Mouse (Mus musculus) neural tube, embryonic 14.5 days (tissue): ENCODE measurements around the gene Slc8a1. TPM values are rescaled to one million over a fixed set of nuclear protein-coding genes. Genes with fewer than 3 reads are reported as not detected.

ENCODE experiments used
- ATAC-seq: fragments of 200-750 bp; cut with Nextera tagmentation; 2 replicates; pipeline ENCODE4 v1.8.0; 2017; ENCODE audit warnings: low read depth, mild to moderate bottlenecking, moderate TSS enrichment, moderate library complexity
- H3K27ac ChIP-seq: fragments of 300-500 bp; sonication (generic); 2 replicates; pipeline ENCODE4 v1.5.1; 2014; ENCODE audit warnings: low read depth, mild to moderate bottlenecking, control low read depth, low read length, moderate library complexity, mixed read lengths
- H3K27me3 ChIP-seq: fragments of 300-500 bp; sonication (generic); 2 replicates; pipeline ENCODE4 v1.6.1; 2014; ENCODE audit warnings: low read length; ENCODE audit not compliant: control insufficient read depth, insufficient read depth
- H3K36me3 ChIP-seq: fragments of 300-500 bp; sonication (generic); 2 replicates; pipeline ENCODE4 v1.6.1; 2014; ENCODE audit warnings: low read length, mixed read lengths; ENCODE audit not compliant: control insufficient read depth, insufficient read depth
- H3K4me1 ChIP-seq: fragments of 300-500 bp; sonication (generic); 2 replicates; pipeline ENCODE4 v1.6.1; 2014; ENCODE audit warnings: low read length; ENCODE audit not compliant: control insufficient read depth, insufficient read depth
- H3K4me2 ChIP-seq: fragments of 300-500 bp; sonication (generic); 2 replicates; pipeline ENCODE4 v1.6.1; 2014; ENCODE audit warnings: mild to moderate bottlenecking, low read depth, low read length, control low read depth
- H3K4me3 ChIP-seq: fragments of 300-500 bp; sonication (generic); 2 replicates; pipeline ENCODE4 v1.5.1; 2014; ENCODE audit warnings: low read depth, low read length, control low read depth, mixed read lengths
- H3K9ac ChIP-seq: fragments of 300-500 bp; sonication (generic); replicated peaks from 2 replicates; pipeline ENCODE4 v1.6.1; 2014; ENCODE audit warnings: low read depth, mild to moderate bottlenecking, control low read depth, low read length, mixed read lengths
- H3K9me3 ChIP-seq: fragments of 300-500 bp; sonication (generic); 2 replicates; pipeline ENCODE4 v1.6.1; 2016; ENCODE audit warnings: low read length; ENCODE audit not compliant: control insufficient read depth
- WGBS: fragments of 180-500 bp; shearing (Covaris S2); extraction: QIAGEN DNeasy Blood & Tissue Kit; methylation state at CpG from one replicate; pipeline ENCODE4 v1.1.7; 2014; 5-methylcytosine and 5-hydroxymethylcytosine counted together
- polyA plus RNA-seq: library from polyadenylated mRNA; unstranded; fragments of >200 nt; fragmentation: Nextera tagmentation; extraction: Ambion mirVana; gene quantifications from 2 replicates; pipeline ENCODE4 v1.2.1, GENCODE M21; 2014

Gene Slc8a1
- polyA plus RNA-seq, 1 experiment from 2014 or later = 62.6 TPM

DNA sequence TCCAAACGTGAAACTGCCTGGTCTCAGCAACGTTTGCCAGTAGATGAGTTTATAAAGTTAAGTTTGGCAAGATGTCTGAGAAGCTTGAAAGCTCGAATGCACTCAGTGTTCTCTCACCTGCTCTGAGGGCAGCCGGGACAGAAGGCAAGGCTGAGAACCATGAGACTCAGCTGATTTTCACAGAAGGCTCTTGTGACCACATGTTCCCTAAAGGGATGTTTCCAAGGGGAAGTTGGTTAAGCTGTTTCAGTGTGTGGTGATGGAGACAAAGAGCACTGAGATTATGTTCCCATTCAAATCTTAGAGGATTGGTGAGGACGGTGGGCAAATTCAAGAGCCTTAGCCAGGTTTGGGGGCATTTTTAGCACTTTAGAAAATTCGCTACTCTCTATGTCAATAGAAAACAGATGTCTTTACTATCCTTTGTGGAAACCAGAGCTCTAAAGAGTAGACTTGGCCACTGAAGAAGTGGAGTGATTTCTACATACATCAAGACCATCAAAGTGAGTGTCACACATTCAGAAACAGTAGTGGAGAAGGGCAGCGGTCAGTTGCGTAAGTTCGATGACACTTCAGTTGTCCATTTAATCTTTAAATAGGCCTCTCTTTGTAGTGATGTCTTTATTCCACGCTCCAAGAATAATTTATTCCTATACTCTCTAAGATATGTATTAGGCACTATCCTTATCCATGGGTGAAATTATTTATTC, 219.7 kb downstream of the Slc8a1 start:
- Histone ChIP-seq H3K27ac (no peak overlapping the region), H3K36me3 (no peaks in the 10 kb centered on the region), H3K27me3 (no peaks in the 10 kb centered on the region), H3K4me2 (no peak overlapping the region), H3K9me3 (no peaks in the 10 kb centered on the region), H3K9ac (no peak overlapping the region), H3K4me1 (no peaks in the 10 kb centered on the region), H3K4me3 (no peak overlapping the region)
- 88% methylated on average over 10 of the region's 10 CpGs for WGBS
- ATAC-seq = no peak

DNA sequence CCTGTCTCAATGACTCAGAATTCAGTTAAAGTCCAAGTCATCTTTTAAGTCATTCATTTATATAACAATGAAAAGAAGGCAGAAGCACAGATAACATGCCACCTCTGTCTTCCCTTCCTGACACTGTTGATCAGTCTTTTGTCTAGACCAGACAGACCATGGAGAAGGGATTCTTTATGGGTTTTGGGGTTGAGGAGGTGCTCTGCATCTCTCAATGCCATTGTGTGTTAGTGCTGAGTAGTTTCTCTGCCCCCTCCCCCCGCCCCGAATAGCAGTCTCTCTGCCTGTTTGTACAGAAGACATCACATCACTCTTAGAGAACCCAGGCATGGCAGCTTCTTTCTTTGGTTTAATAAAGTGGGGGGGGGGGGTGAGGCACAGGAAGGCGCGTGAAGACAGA, 222.0 kb downstream of the Slc8a1 start:
- Histone ChIP-seq H3K4me2 (no peak overlapping the region), H3K4me1 (no peaks in the 10 kb centered on the region), H3K4me3 (no peak overlapping the region), H3K27ac (no peak overlapping the region), H3K27me3 (no peaks in the 10 kb centered on the region), H3K9me3 (no peaks in the 10 kb centered on the region), H3K9ac (no peak overlapping the region), H3K36me3 (no peaks in the 10 kb centered on the region)
- 30% methylated on average over 4 of the region's 4 CpGs for WGBS
- no peak for ATAC-seq

DNA sequence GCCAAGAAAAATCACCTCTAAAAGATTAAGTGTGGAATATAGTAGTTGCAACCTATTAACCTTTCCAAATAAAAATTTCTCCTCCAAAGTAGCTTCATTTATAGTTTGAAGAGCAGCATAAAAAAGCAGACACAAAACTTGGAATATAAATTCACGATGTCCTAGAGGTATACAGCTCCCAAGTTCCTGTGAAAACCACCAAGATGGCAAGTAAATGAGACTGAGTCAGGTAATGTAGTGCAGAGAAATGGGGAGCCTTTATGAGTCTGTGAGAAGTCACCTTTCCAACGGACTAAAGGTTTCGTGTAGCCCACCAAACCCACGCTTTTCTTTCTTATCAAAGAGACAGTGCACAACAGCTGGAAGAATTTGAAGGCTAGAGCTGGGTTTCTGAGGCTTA, 224.2 kb downstream of the Slc8a1 start:
- H3K4me3 ChIP-seq = no peak overlapping the region
- no peaks in the 10 kb centered on the region for H3K4me1 ChIP-seq
- ATAC-seq = no peak
- no peaks in the 10 kb centered on the region for H3K27me3 ChIP-seq
- 91% methylated on average over 4 of the region's 4 CpGs for WGBS
- no peak overlapping the region for H3K4me2 ChIP-seq
- no peaks in the 10 kb centered on the region for H3K9me3 ChIP-seq
- H3K36me3 ChIP-seq = no peaks in the 10 kb centered on the region
- H3K27ac ChIP-seq = no peak overlapping the region
- no peak overlapping the region for H3K9ac ChIP-seq

DNA sequence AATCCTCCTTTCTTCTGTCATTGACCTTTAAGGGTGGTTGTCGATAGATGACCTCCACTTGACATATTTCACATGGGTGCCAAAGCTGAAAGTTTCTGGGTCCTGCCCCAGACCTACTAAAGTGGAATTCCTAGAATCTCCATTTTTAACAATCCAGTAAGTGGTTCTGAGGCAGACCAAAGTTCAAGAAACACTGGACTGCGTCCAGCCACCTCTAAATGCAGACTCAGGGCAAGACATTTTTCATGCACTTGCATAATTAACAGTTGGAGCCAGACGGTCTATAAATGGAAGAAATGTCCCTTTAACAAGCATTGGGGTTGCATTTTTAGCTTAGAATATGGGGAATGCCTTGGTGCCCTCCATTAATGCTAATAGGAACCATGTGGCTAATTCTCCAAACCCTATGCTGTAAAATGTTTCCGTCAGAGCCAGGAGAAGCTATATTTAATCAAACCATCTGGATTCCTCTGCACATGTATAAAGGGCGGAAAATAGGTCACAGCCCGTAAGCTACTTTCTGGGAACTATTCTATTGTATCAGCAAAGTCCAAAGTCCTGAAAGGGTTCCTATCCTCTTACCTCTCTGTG, 224.7 kb downstream of the Slc8a1 start:
- no peak for ATAC-seq
- Histone ChIP-seq H3K9me3 (no peaks in the 10 kb centered on the region), H3K4me3 (no peak overlapping the region), H3K9ac (no peak overlapping the region), H3K27ac (no peak overlapping the region), H3K36me3 (no peaks in the 10 kb centered on the region), H3K27me3 (no peaks in the 10 kb centered on the region), H3K4me2 (no peak overlapping the region), H3K4me1 (no peaks in the 10 kb centered on the region)
- 55% methylated on average over 6 of the region's 6 CpGs for WGBS

DNA sequence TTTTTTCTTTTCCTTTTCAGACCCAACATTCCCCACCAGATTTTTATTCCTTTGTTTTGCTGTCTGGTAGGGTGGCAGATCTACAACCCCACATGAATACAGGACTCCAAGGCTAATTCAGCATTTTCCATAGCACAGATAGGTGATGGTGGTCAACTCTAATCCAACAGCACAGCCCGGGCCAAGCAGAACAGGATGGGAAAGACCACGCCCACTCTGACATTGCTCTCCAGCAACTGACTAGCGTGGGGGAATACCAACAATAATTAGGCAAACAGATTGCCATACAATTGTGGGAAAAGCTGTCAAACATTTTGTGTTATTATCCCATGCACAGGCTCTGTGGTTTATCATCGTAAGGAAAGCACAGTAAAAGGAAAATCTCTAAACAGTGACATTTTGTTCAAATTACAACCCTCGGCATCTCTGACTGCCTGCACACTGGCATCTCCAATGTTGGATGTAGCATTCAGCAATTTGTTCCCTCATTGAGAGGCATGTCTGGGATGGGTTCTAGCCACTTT, 233.0 kb downstream of the Slc8a1 start:
- WGBS = 81% methylated on average over 5 of the region's 5 CpGs
- Histone ChIP-seq H3K9me3 (no peaks in the 10 kb centered on the region), H3K27ac (no peak overlapping the region), H3K27me3 (no peaks in the 10 kb centered on the region), H3K4me2 (no peak overlapping the region), H3K36me3 (no peaks in the 10 kb centered on the region), H3K9ac (no peak overlapping the region), H3K4me3 (no peak overlapping the region), H3K4me1 (no peaks in the 10 kb centered on the region)
- ATAC-seq = no peak

DNA sequence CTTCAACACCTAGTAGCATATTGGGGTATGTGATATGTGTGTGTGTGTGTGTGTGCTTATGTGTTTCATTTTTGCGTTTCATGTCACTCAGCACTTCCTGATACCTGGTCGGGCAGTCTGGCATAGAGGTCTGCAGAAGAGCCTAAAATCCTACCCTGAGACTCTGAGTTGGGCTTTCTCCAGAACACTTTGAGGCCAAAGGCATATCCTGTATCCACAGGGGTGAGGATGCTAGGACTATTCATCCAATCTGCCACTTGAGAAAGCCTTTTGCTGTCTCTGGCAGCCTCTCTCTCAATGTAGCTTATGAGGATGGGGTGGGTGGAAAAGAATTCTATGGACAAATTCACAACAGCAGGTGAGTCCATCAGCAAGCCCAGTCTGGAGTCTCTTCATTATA, 234.1 kb downstream of the Slc8a1 start:
- H3K4me1 ChIP-seq = no peaks in the 10 kb centered on the region
- H3K4me3 ChIP-seq = no peak overlapping the region
- ATAC-seq = no peak
- H3K9ac ChIP-seq = no peak overlapping the region
- H3K27ac ChIP-seq = no peak overlapping the region
- 88% methylated on average over 2 of the region's 2 CpGs for WGBS
- H3K9me3 ChIP-seq = no peaks in the 10 kb centered on the region
- H3K36me3 ChIP-seq = no peaks in the 10 kb centered on the region
- no peak overlapping the region for H3K4me2 ChIP-seq
- no peaks in the 10 kb centered on the region for H3K27me3 ChIP-seq

DNA sequence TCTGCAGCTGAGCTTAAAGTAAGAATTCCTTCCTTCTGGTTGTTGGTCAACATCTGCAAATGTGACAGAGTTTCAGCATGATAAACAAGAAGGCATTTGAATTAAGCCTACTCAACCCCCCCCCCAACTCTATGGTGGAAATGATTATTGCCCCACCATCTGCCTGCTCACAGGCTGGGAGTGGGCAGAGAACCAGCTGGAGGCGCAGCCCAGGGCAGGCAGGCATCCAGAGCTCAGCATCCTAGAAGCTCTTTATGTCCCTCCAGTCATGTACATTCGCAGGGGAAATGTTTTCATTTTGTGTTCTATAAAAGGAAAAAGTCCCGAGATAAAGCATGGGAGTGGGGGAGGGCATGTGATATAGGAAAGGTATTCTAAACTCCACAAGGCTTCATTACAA, 235.4 kb downstream of the Slc8a1 start:
- no peak overlapping the region for H3K4me3 ChIP-seq
- no peak for ATAC-seq
- H3K4me1 ChIP-seq = no peaks in the 10 kb centered on the region
- WGBS = 55% methylated on average over 3 of the region's 3 CpGs
- H3K9me3 ChIP-seq = no peaks in the 10 kb centered on the region
- H3K36me3 ChIP-seq = no peaks in the 10 kb centered on the region
- no peak overlapping the region for H3K9ac ChIP-seq
- H3K27ac ChIP-seq = no peak overlapping the region
- H3K4me2 ChIP-seq = no peak overlapping the region
- no peaks in the 10 kb centered on the region for H3K27me3 ChIP-seq

DNA sequence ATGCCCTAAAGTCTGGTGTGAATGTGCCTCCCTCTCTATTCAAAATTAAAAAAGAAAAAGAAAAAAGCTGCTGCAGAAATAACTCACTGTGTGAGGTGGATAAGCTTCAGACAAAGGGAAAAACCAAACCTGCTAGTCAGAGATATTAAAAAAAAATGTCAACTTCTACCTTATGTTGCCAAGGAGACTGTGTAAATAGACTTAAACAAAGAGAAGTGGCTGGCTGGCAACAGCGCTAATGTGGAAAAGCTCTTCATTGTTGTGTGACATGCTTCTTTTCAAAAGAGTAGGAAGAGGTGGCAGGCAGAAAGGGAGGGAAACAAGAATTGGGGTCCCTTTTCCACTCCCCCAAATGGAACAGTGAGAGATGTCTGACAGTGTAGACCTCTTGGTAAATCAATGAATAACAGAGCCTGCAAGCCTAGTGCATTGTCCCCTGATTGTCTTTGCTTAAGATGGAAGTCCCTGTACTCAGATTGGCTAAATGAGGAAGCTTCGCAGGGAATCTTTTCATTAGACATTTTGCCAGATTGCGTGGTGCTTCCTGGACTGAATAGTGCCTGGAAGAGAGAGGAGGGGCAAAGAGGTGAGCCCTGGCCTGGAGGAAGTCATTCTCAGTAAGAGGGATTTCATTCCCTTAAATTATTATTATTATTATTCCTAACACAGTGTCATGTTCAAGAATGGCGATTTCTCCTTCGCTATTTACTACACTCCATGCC, 237.3 kb downstream of the Slc8a1 start:
- H3K27me3 ChIP-seq = no peaks in the 10 kb centered on the region
- no peak overlapping the region for H3K27ac ChIP-seq
- no peak overlapping the region for H3K4me3 ChIP-seq
- H3K9me3 ChIP-seq = no peaks in the 10 kb centered on the region
- H3K4me2 ChIP-seq = no peak overlapping the region
- no peak overlapping the region for H3K9ac ChIP-seq
- no peaks in the 10 kb centered on the region for H3K36me3 ChIP-seq
- WGBS = 63% methylated on average over 5 of the region's 5 CpGs
- no peak for ATAC-seq
- H3K4me1 ChIP-seq = no peaks in the 10 kb centered on the region

DNA sequence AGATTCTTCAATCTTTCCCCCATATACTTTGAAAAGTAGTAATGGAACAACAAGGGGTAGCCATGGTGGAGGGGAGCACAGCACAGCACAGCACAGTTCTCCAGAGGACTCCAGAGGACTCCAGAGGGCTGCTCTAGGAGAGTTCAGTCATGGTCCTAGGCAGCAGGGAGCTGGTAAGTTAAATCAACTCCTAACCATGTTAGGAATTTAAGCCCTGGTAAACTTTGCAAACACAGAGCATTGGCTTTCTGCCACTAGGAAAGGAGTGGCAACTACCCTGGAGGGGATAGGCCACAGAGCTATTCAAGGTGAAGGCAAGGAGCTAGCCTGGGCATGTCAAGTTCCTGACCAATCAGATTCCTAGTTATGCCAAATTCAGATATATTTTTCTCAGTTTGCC, 240.3 kb downstream of the Slc8a1 start:
- no peaks in the 10 kb centered on the region for H3K36me3 ChIP-seq
- H3K27me3 ChIP-seq = no peaks in the 10 kb centered on the region
- H3K27ac ChIP-seq = no peak overlapping the region
- no peak for ATAC-seq
- no peak overlapping the region for H3K4me3 ChIP-seq
- H3K4me2 ChIP-seq = no peak overlapping the region
- no peaks in the 10 kb centered on the region for H3K9me3 ChIP-seq
- no peaks in the 10 kb centered on the region for H3K4me1 ChIP-seq
- H3K9ac ChIP-seq = no peak overlapping the region
